Mouse (Mus musculus) cerebellum, adult 2 months (tissue): ENCODE data around the gene Prkd1. TPM values are rescaled to one million over a fixed set of nuclear protein-coding genes. Genes with fewer than 3 reads are reported as not detected.

Experiments
- DNase-seq, 2 experiments: peaks; one replicate each; pipeline ENCODE4 v3.0.0; 2021
- H3K27ac ChIP-seq: fragments of 200-500 bp; 2 replicates; pipeline ENCODE4 v1.5.1; 2012; ENCODE audit warnings: low read length, control low read depth, inconsistent platforms; ENCODE audit not compliant: insufficient read depth
- H3K27me3 ChIP-seq: fragments of 200-500 bp; 2 replicates; pipeline ENCODE4 v1.6.1; 2012; ENCODE audit warnings: inconsistent platforms, mild to moderate bottlenecking, low read length, moderate library complexity; ENCODE audit not compliant: control insufficient read depth, insufficient read depth
- H3K4me1 ChIP-seq: fragments of 200-500 bp; 2 replicates; pipeline ENCODE4 v1.6.1; 2011; ENCODE audit warnings: low read length; ENCODE audit not compliant: control insufficient read depth, insufficient read depth
- H3K4me3 ChIP-seq: fragments of 200-500 bp; replicated peaks from 2 replicates; pipeline ENCODE3; 2011; ENCODE audit warnings: mild to moderate bottlenecking, low read depth, low read length, control low read depth; ENCODE audit not compliant: insufficient read depth
- CTCF ChIP-seq: fragments of 200-500 bp; IDR thresholded peaks from 2 replicates; pipeline ENCODE4 v1.5.1; 2011; ENCODE audit warnings: low read depth, mild to moderate bottlenecking, control low read depth, low read length, moderate library complexity, borderline replicate concordance; ENCODE audit not compliant: insufficient read depth
- POLR2A ChIP-seq: fragments of 200-500 bp; IDR thresholded peaks from 2 replicates; pipeline ENCODE4 v1.6.1; 2011; ENCODE audit warnings: low read length, control low read depth, borderline replicate concordance; ENCODE audit not compliant: insufficient read depth
- WGBS: fragments of 180-500 bp; shearing (Covaris S2); methylation state at CpG from one replicate; pipeline ENCODE4 v1.1.7; 2018; 5-methylcytosine and 5-hydroxymethylcytosine counted together
- polyA plus RNA-seq: library from polyadenylated mRNA; depleted of rRNA; stranded (reverse); fragments of >200 nt; gene quantifications from 2 replicates; pipeline ENCODE4 v1.2.3, GENCODE M21; 2012

Prkd1 gene
- polyA plus RNA-seq, 1 experiment, result 5.4 TPM

GRCm38 (mm10) chr12:50624175-50624574 is 24.7 kb downstream of the Prkd1 start:
- Histone ChIP-seq H3K4me1 (no peaks in the 10 kb centered on the region), H3K27me3 (no peaks in the 10 kb centered on the region), H3K27ac (no peak overlapping the region), H3K4me3 (no peak overlapping the region)
- TF ChIP-seq POLR2A, result no peak
- DNase-seq, result no peak
- WGBS, result 12% methylated on average over 4 of the region's 4 CpGs

- no peak overlapping the region for H3K27ac ChIP-seq
- H3K4me3 ChIP-seq, result no peak overlapping the region
- H3K4me1 ChIP-seq, result no peaks in the 10 kb centered on the region
- TF ChIP-seq POLR2A, result no peak
- no peak for TF ChIP-seq CTCF
- 97% methylated on average over 1 of the region's 1 CpGs for WGBS
- no peak for DNase-seq
- H3K27me3 ChIP-seq, result no peaks in the 10 kb centered on the region
Measured at GRCm38 (mm10) chr12:50615852-50616251, 33.0 kb downstream of the Prkd1 start.

GRCm38 (mm10) chr12:50614341-50614740 is 34.6 kb downstream of the Prkd1 start:
- no peak for TF ChIP-seq CTCF
- TF ChIP-seq POLR2A, result no peak
- no peaks in the 10 kb centered on the region for H3K4me1 ChIP-seq
- no peak overlapping the region; the same call in 1 of the 2 replicates for H3K27ac ChIP-seq
- 10% methylated on average over 6 of the region's 6 CpGs for WGBS
- DNase-seq, result peak in 1 of 2 experiments; percentile 39
- H3K27me3 ChIP-seq, result no peaks in the 10 kb centered on the region
- no peak overlapping the region for H3K4me3 ChIP-seq

- TF ChIP-seq CTCF (no peak), POLR2A (no peak)
- 62% methylated on average over 4 of the region's 4 CpGs for WGBS
- no peak overlapping the region for H3K27ac ChIP-seq
Measured at GRCm38 (mm10) chr12:50606703-50607500, 42.0 kb downstream of the Prkd1 start.

GRCm38 (mm10) chr12:50599370-50599769 is 49.5 kb downstream of the Prkd1 start:
- Histone ChIP-seq H3K27me3 (no peaks in the 10 kb centered on the region), H3K4me3 (no peak overlapping the region), H3K4me1 (no peaks in the 10 kb centered on the region), H3K27ac (no peak overlapping the region)
- TF ChIP-seq CTCF, result no peak
- no peak for TF ChIP-seq POLR2A
- no peak for DNase-seq
- WGBS, result 92% methylated on average over 1 of the region's 1 CpGs

More at GRCm38 (mm10) chr12:50606703-50607500, 42.0 kb downstream of the Prkd1 start:
- no peaks in the 10 kb centered on the region for H3K27me3 ChIP-seq
- H3K4me3 ChIP-seq, result no peak overlapping the region
- no peak for DNase-seq
- H3K4me1 ChIP-seq, result no peaks in the 10 kb centered on the region

GRCm38 (mm10) chr12:50598053-50598988 is 50.6 kb downstream of the Prkd1 start:
- TF ChIP-seq CTCF, result no peak
- no peak for TF ChIP-seq POLR2A
- WGBS, result 35% methylated on average over 9 of the region's 9 CpGs
- no peak overlapping the region for H3K27ac ChIP-seq
- no peak overlapping the region for H3K4me3 ChIP-seq
- no peaks in the 10 kb centered on the region for H3K27me3 ChIP-seq
- peak in 1 of 2 experiments; percentile 17 for DNase-seq
- no peaks in the 10 kb centered on the region for H3K4me1 ChIP-seq

GRCm38 (mm10) chr12:50597467-50597866 is 51.4 kb downstream of the Prkd1 start:
- WGBS, result 94% methylated on average over 4 of the region's 4 CpGs
- Histone ChIP-seq H3K27me3 (no peaks in the 10 kb centered on the region), H3K4me1 (no peaks in the 10 kb centered on the region), H3K27ac (no peak overlapping the region), H3K4me3 (no peak overlapping the region)
- TF ChIP-seq CTCF (no peak), POLR2A (no peak)
- no peak for DNase-seq

GRCm38 (mm10) chr12:50595777-50596176 is 53.1 kb downstream of the Prkd1 start:
- no peak overlapping the region for H3K27ac ChIP-seq
- DNase-seq, result no peak
- no peaks in the 10 kb centered on the region for H3K27me3 ChIP-seq
- TF ChIP-seq POLR2A, result no peak
- TF ChIP-seq CTCF, result no peak
- no peaks in the 10 kb centered on the region for H3K4me1 ChIP-seq
- no peak overlapping the region for H3K4me3 ChIP-seq
- WGBS, result 90% methylated on average over 5 of the region's 5 CpGs
